13 mouse cellular contexts compared by ENCODE assay signal in the genomic region with DNA sequence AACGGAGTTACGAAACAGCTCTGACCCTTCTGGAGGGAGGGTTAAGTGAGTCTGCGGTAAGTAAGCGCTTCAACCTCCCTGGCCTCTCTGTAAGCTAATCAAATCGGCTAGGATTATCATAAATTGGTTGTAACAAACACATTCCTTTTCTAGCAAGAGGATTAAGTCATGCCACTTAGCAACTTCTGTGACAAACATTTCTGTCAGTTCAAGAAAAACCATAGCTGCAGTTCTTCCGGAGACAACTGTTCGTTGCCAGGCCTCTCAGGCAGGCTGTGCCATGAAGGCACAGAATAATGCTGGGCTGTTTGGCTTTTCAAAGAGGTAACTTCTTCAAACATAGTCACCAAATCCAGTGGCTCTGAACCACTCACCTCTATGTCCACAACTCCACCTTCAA. TPM values are rescaled to one million over a fixed set of nuclear protein-coding genes. Genes with fewer than 3 reads are reported as not detected.
DNase-seq lines count a peak whose midpoint lies in the region; ATAC-seq lines count a peak whose summit lies in the region.
"Had no signal": no experiment of that assay in that cellular context is flagged by ENCODE, and none has a peak within 500 bp of the region (broad histone marks: within the 10 kb centered on the region; RNA-seq: fewer than 3 reads in every experiment).

No protein-coding gene starts in this region.

- 34% methylated on average over 7 of the region's 7 CpGs for WGBS in liver, embryonic 16.5 days (ENCODE audit: insufficient replicate concordance)
- WGBS in liver, embryonic 12.5 days (ENCODE audit: insufficient replicate concordance) = 25% methylated on average over 7 of the region's 7 CpGs
- WGBS in hindbrain, embryonic 14.5 days = 27% methylated on average over 7 of the region's 7 CpGs
- whole genome bisulfite sequencing in neural tube, embryonic 15.5 days = 49% methylated on average over 7 of the region's 7 CpGs

- H3K4me1 ChIP-seq in liver, embryonic 16.5 days (ENCODE audit: control insufficient read depth, low read depth, low read length) = peaks cover 2% of the 10 kb centered on the region; the same call in 1 of the 2 replicates
- peaks cover 6% of the 10 kb centered on the region; the same call in 1 of the 2 replicates for H3K4me1 ChIP-seq in liver, embryonic 12.5 days
- peaks cover 19% of the 10 kb centered on the region for H3K4me1 ChIP-seq in hindbrain, embryonic 14.5 days (replicated peaks; ENCODE audit: control insufficient read depth, insufficient read depth, low read length)
- H3K4me1 ChIP-seq in neural tube, embryonic 15.5 days = peaks cover 18% of the 10 kb centered on the region

- H3K9ac ChIP-seq in liver, embryonic 16.5 days (ENCODE audit: low read depth, low read length) = no peak overlapping the region
- no peak overlapping the region for H3K9ac ChIP-seq in liver, embryonic 12.5 days
- no peak overlapping the region for H3K9ac ChIP-seq in hindbrain, embryonic 14.5 days
- H3K9ac ChIP-seq in neural tube, embryonic 15.5 days (replicated peaks) = no peak overlapping the region

- DNase-seq in embryo, embryonic 10 days (ENCODE audit: low spot score) = peak; percentile 33
- no peak for DNase-seq in embryo, embryonic 9.5 days (ENCODE audit: extremely low spot score)
- no peak for DNase-seq in hindbrain, embryonic 14.5 days (ENCODE audit: low spot score)
- DNase-seq in frontal cortex, postnatal 10 days (ENCODE audit: low spot score in 2 of 2) = no peak
- no peak for DNase-seq in testis, postnatal 10 days (ENCODE audit: low spot score)
- DNase-seq: adrenal gland, adult 2 months; gastrocnemius, postnatal 36 days; kidney, adult 2 months had no signal

- peaks cover 31% of the 10 kb centered on the region for H3K27me3 ChIP-seq in liver, embryonic 16.5 days (ENCODE audit: control insufficient read depth, insufficient read depth, low read depth, low read length)
- peaks cover 60% of the 10 kb centered on the region for H3K27me3 ChIP-seq in liver, embryonic 12.5 days (replicated peaks)
- peaks cover 8% of the 10 kb centered on the region; the same call in 1 of the 2 replicates for H3K27me3 ChIP-seq in hindbrain, embryonic 14.5 days (ENCODE audit: control insufficient read depth, insufficient read depth, low read length)
- H3K27me3 ChIP-seq in neural tube, embryonic 15.5 days (replicated peaks) = peaks cover 3% of the 10 kb centered on the region; the same call in 1 of the 2 replicates

- ATAC-seq in liver, embryonic 16.5 days (ENCODE audit: low read depth) = no peak
- no peak for ATAC-seq in liver, embryonic 12.5 days
- no peak for ATAC-seq in hindbrain, embryonic 14.5 days (ENCODE audit: low FRiP score)
- no peak for ATAC-seq in neural tube, embryonic 15.5 days (ENCODE audit: low FRiP score)

- H3K36me3 ChIP-seq in liver, embryonic 16.5 days (ENCODE audit: control insufficient read depth, insufficient read depth) = no peaks in the 10 kb centered on the region
- no peaks in the 10 kb centered on the region for H3K36me3 ChIP-seq in liver, embryonic 12.5 days
- H3K36me3 ChIP-seq in hindbrain, embryonic 14.5 days (replicated peaks; ENCODE audit: control insufficient read depth, insufficient read depth) = no peaks in the 10 kb centered on the region
- H3K36me3 ChIP-seq in neural tube, embryonic 15.5 days = no peaks in the 10 kb centered on the region
- H3K36me3 ChIP-seq: G1E had no signal

- H3K27ac ChIP-seq in liver, embryonic 16.5 days (ENCODE audit: low read length) = no peak overlapping the region
- H3K27ac ChIP-seq in liver, embryonic 12.5 days = no peak overlapping the region
- no peak overlapping the region for H3K27ac ChIP-seq in hindbrain, embryonic 14.5 days
- no peak overlapping the region for H3K27ac ChIP-seq in neural tube, embryonic 15.5 days (replicated peaks)
- H3K27ac ChIP-seq: macrophage had no signal

- H3K4me2 ChIP-seq in liver, embryonic 16.5 days (ENCODE audit: low read depth, low read length) = 0 out of 2 replicates have a peak overlapping the region, but pooled peaks have one; percentile 66
- no peak overlapping the region for H3K4me2 ChIP-seq in liver, embryonic 12.5 days
- peak overlapping the region; percentile 98; the same call in 1 of the 2 replicates for H3K4me2 ChIP-seq in hindbrain, embryonic 14.5 days (replicated peaks)
- peak overlapping the region; percentile 94 for H3K4me2 ChIP-seq in neural tube, embryonic 15.5 days

- H3K4me3 ChIP-seq in liver, embryonic 16.5 days (ENCODE audit: low read depth, low read length) = no peak overlapping the region
- no peak overlapping the region for H3K4me3 ChIP-seq in liver, embryonic 12.5 days
- no peak overlapping the region for H3K4me3 ChIP-seq in hindbrain, embryonic 14.5 days (replicated peaks; ENCODE audit: low read length)
- H3K4me3 ChIP-seq in neural tube, embryonic 15.5 days (replicated peaks) = no peak overlapping the region

- no peaks in the 10 kb centered on the region for H3K9me3 ChIP-seq in liver, embryonic 16.5 days (replicated peaks; ENCODE audit: control insufficient read depth, low read length)
- H3K9me3 ChIP-seq in liver, embryonic 12.5 days (replicated peaks) = no peaks in the 10 kb centered on the region
- no peaks in the 10 kb centered on the region for H3K9me3 ChIP-seq in hindbrain, embryonic 14.5 days (ENCODE audit: control insufficient read depth, low read length)
- no peaks in the 10 kb centered on the region for H3K9me3 ChIP-seq in neural tube, embryonic 15.5 days (replicated peaks)
- H3K9me3 ChIP-seq: G1E had no signal

RNA-seq across cellular contexts. Expression of a gene that starts 0.9 kb away (rescaled TPM):
- polyA plus RNA-seq in liver, embryonic 16.5 days (2015; fragmentation: Nextera tagmentation; extraction: Ambion mirVana) = 0.22 and 0.27 TPM in 2 replicates
- 0.41 and 0.49 TPM in 2 replicates for polyA plus RNA-seq in liver, embryonic 12.5 days (2016; fragmentation: Nextera tagmentation; extraction: Ambion mirVana)
- polyA plus RNA-seq in hindbrain, embryonic 14.5 days (2014; fragmentation: Nextera tagmentation; extraction: Ambion mirVana) = 11.1 and 12.9 TPM in 2 replicates
- polyA plus RNA-seq in neural tube, embryonic 15.5 days (2015; fragmentation: Nextera tagmentation; extraction: Ambion mirVana) = 13.7 and 14.3 TPM in 2 replicates
- polyA plus RNA-seq: macrophage had no signal
